Mouse (Mus musculus) neutrophil, adult 5-6 weeks (primary cell): ENCODE results near the gene Ccnyl1. TPM values are rescaled to one million over a fixed set of nuclear protein-coding genes. Genes with fewer than 3 reads are reported as not detected.
"Not testable (repeated sequence)": the region's sequence is repeated elsewhere in the genome, so short reads cannot be mapped to it uniquely, and the experiment has no call there.

ENCODE experiments used
- ATAC-seq: fragments of 151-379, 151-347 bp; 2 replicates; pipeline ENCODE4 v1.8.0; 2017; ENCODE audit warnings: mild to moderate bottlenecking, moderate TSS enrichment; ENCODE audit not compliant: insufficient number of reproducible peaks, poor library complexity, low FRiP score, severe bottlenecking; ENCODE audit errors: extremely low read depth
- total RNA-seq: library from RNA; stranded (forward); fragments of 200-1000 nt; gene quantifications from 2 replicates; pipeline ENCODE4 v1.2.3, GENCODE M21; 2017

Ccnyl1 gene
- 19.5 and 24.0 TPM in 2 replicates for total RNA-seq

DNA sequence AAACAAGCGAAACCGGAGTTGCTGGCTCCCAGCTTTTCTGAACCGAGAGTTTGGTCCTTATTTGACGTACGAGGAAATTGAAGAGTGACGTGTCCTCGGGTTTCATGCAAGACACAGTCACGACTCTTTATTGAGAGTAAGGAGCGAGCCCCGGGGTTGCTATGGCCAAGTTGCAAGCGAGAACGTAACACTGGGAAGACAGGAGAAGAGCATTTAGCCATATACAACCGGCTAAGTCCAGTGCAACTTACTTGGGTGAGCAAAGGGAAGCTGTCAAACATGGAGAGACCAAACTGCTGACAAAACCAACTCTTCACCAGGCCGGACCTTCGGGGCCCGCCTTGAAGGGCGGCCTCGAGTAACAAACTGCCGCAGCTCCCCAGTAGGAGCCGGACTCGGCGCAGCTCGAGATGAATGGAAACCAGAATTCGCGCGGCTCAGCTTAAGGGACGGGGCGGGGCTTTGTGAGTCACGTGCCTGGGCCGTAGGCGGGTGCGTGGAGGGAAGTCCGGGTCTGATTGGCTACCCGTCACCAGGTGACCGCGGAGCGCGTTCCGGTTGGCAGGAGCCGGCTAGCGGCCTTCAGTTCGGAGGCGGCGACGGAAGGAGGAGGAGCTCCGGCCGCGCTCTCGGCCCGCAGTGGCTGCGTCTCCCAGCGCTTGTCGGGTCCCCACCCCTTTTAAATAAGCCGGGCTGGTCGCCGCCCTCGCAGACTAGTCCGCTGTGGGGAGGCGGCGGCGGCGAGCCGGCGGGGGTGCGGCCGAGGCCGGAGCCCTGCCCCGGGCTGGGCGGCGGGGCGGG is at the start of gene Ccnyl1:
TSS of gene Ccnyl1 (plus strand) at position 243 of the 801 bp plus-strand sequence.
- ATAC-seq: peak; percentile 98

DNA sequence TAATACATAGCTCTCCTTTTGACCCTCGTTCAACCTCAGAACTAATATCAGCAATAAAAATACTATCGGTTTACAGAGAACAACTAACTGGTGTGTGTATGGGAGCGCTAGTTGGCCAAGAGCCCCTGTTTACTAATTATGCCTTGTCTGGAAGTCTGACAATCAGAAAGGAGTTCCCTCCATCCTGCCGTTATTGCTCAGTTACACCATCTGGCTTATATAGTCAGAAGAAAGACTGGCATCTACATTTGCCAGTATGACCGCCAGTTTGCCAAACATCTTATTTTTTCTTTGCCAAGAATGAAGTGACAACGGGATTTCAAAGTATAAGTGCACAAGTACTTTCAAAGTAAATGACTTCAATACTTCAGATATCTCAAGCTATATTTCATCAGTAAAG is 49.2 kb upstream of the Ccnyl1 start:
- ATAC-seq: no peak

DNA sequence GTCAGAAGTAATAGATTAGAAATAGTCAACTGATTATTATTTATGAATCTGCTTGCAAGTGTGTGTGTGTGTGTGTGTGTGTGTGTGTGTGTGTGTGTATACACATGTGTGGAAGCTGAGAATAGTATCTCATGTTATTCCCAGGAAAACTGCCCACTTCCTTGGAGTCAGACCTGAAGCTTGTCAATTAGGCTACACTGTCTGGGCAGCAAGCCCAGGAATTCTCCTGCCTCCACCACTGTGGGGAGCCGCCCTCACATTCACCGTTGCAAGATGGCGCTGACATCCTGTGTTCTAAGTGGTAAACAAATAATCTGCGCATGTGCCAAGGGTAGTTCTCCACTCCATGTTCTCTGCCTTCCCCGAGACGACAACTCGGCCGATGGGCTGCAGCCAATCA is 47.7 kb upstream of the Ccnyl1 start:
- not testable (repeated sequence) for ATAC-seq

DNA sequence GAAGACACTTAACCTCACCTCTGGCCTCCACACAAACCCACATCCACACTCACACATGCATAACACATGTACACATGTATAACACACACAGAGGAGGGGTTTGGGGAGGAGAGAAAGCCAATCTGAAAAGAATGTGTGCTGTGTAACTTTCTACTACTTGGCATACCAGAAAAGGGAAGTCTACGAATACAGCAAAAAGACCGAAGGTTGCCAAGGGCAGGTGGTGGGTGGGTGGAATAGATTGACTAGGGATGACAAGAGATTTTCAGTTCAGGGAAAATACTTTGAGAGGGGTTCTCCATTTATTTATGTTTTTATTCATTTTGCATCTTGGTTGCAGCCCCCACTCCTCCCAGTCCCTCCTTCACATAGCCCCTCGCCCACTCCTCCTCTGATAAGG is 45.7 kb upstream of the Ccnyl1 start:
- no peak for ATAC-seq

DNA sequence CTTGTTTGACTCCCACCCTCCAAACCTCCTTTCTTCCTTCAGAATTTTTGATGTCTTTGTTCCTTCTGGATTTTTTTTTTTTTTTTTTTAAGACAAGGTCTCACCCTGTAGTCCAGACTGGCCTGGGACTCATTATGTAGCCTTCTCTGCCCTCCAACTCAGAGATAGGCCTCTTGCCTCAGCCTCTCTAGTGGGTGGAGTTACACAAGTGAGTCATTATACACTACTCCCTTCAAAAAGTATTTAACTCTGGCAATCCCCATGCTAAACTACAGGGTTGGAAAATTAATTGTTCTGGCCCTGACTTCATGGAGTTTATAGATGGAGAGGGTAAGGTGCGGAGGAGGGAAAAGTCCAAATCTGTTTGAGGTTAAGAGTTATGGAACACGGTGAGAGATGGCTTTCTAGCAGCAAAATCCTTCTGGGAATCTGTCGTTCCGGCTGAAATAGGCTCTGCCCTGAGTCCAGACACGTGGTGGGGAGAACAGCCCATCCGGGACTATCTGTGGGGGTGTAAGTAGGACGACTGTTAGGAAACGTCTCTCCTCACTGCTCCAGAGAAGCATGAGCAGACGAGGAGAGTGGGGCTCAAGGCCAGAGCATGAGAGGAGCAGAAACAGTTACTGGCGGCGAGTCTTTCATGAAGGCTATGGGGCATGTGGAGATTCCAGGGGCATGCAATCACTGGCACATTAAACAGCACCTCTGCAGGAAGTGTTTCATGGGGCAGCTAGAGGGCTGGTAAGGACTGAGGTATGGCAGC is 40.7 kb upstream of the Ccnyl1 start:
- ATAC-seq: no peak

DNA sequence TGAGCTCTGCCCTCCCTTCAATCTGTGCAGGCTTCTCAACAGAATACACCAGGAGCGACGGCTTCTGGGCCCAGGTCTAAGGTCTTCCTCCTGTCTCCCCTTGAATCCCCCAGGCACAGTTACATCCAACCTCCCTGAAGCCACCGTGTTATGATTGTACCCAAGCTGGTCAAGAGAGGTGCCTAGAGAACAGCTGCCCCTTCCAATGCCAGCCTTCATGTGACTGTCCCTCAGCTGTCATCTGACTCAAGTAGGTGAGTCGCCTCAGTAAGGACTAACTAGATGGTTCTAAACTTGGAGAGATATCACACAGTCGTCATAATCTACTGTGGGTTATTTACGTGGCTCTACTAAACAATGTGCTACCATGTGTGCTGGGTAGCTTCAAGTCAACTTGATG is 36.6 kb upstream of the Ccnyl1 start:
- no peak for ATAC-seq

DNA sequence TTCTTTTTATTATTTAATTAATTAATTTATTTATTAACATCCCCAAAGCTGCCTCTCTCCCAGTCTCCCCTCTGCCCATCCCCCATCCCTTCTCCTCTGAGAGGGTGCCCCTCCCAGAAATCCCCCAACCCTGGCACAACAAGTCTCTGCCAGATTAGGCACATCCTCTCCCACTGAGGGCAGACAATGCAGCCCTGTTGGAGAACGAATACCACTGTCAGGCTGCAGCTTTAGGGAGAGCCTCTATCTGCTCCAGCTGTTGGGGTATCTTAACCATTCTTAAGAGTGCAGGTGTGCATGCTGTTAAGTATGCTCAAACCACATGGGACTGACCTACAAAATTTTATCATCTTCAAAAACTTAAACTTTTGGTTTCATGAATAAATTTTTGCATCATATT is 34.8 kb upstream of the Ccnyl1 start:
- no peak for ATAC-seq

DNA sequence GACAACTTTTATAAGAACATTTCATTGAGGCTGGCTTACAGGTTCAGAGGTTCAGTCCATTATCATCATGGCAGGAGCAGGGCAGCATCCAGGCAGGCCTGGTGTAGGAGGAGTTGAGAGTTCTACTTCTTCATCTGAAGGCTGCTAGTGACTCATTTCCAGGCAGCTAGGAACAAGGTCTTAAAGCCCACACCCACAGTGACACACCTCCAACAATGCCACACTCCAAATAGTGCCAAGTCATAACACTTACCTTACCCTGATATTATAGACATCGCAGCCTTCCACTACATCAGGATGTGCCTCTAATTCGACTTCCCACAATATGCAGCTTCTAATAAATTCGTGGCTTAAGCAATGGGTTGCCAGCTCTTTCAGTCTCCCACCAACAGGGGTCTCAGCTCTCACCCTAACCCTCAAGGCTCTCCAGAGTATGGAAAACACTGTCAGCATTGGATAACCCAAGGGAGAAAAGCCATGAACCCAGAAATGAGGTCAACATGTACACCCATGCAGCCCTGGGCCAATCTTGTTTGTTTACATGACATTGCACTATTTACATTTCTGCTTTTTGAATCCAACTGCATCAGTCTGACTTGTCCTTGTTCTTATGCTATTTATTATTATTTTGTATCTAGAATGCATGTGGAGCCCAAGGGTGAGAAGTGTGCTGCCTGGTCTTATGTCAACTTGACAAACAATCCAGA is 33.7 kb upstream of the Ccnyl1 start:
- ATAC-seq: no peak

DNA sequence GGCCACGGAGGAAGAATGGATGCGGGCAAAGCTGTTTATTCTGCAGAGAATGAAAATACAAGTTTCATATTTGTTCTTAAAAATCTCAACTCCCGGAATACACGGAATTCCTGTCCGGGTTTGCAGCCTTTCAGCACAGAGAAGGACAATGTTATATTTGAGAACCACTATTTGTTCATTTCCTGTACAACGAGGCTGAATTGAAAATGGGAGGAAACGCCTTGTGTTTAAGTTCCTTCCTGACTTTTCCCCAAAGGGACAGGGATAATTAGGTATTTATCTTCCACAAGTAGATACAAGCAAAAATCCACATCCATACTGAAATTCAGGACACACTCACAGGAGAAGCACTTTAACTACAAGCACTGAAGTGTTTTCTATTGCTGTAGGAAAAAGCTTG is 31.4 kb upstream of the Ccnyl1 start:
- ATAC-seq: no peak

DNA sequence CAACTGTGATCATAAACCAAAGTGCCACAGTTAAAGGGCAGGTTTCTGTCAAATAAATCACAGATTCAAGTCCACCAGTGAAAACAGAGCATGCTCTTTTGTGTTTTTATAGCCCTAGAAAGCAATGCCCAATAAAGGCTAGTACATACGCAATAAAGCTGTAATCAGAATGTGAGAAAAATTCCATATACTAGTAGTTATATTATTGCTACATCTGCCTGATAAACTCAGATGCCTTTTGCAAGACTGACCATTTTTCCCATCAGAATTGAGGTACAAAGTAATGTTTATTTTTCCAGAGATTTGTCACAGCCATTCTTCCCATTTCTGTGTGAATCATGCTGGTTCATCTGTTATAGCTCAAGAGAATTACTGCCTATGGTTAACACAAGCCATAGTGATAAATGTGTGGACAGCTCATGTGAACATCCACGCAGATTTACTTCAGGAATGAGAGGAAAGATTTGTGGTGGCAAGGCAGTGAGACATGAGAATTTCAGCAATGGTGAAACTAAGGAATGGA is 23.1 kb upstream of the Ccnyl1 start:
- no peak for ATAC-seq

DNA sequence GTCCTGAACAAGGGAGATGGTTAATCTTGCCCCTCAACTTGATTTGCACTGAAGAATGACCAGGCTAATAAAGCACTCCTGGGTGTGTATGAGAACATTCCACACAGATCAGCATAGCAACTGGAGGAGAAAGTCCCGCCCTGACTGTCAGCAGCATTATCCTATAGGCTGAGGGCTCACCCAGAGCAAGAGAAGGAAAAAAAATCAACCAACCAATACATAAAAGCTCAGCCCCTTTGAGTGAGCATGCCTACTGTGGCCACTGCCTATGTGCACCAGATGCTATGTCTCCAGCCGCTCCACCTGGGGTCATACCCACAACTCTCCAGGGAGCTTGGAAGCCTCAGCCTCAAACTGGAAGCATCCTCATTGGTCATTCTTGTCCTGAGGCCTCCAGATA is 20.8 kb upstream of the Ccnyl1 start:
- ATAC-seq: no peak

DNA sequence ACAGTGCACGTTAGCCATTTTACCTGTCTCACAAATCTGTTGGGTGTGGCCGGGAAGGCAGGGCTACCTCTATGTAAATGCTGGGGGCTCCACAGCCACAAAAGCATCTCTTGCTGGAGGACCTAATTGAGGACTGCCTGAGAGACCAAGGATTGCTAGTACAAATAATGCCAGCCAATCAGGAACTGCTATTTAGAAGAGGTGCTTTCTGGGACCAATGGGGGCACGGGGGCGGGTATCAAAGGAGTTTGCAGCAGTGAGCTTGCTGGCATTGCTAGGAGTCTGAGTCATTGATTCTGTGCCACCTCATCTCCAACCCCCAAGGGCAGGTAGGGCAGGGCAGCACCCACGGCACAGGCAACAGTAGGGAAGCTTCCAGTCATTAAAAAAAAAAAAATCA is 16.3 kb upstream of the Ccnyl1 start:
- no peak for ATAC-seq

DNA sequence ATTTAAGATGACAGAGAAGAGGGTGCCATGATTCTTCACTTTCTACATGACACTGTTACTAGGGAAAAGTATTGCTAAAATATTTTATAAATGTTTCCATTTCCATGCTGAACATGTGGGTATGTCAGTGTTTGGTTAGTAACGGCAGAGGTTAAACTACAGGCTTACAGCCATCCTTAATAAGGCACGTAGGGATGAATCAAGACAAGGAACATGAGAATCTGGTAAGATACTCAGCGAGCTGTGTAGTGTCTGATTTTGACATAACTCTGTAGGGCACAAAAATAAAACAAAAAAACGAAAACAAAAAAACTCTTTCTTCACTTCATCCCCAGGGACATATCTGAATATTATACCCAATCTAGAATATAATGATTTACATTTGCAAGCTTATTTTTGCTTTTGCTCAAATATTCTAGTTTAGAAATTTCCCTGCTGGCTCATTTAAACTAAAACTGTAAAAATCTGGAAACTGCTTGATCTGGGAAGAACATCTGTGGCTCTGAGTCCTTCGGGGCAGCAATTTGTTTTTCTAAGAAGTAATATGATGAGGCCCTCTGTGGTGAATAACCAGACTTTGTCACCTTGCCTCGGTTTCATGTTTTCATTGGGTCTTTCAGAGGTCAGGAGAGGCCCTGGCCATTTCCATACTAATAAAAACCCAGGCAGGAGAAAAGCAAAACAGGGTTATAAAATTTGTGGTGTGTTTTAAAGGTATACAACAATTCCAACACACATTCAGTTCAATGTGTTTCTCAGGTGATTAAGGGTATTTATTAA is 14.0 kb upstream of the Ccnyl1 start:
- ATAC-seq: no peak

DNA sequence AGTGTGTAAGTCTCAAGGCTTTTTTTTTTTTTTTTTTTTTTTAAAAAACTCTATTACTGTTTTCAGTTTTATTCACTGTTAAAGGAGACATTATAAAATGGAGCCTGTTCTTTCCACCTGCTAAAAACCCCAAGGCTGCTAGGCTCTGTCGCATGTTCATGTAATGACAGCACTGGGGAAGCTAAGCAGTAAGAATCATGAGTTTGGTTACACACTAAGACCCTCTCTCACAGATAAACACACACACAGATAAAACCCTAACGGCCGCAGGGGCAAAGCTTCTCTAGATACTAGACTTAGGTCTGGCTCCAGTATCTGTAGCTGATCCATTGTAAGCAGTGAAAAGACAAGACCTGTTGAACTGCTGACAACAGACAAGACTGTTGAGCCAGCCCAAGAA is 8.8 kb upstream of the Ccnyl1 start:
- ATAC-seq: no peak

DNA sequence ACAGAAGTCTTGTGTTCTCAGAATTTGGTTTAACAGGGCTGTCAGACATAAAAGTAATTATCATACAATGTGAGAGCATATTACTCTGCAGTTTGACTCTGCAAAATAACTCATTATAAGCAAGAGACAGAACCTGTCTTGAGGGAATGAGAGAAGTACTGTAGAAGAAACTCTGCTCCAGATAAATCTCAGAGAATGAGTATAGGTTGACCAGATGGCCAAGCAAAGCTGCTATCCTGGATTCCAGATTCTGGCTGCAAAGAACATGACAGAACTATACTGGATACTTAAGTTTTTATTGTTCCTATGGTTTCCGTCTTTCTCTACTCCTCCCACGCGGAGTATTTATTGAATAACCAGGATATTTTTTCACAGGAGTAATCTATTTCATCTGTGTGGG is 7.2 kb upstream of the Ccnyl1 start:
- no peak for ATAC-seq

DNA sequence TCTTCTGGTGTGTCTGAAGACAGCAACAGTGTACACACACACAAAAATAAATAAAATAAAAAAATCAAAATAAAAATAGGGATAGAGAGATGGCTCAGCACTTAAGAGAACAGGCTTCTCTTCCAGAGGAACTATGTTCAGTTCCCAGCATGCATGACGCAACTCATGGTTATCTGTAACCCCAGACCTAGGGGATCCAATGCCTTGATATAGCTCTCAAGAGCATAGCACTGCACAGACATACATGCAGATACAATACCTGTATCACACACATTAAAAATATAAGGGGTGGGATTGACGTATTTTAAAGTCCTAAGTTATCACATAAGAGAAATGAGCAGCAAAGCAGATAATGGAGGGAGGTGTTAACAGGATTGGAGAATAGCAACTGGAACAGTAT is 5.8 kb upstream of the Ccnyl1 start:
- no peak for ATAC-seq

DNA sequence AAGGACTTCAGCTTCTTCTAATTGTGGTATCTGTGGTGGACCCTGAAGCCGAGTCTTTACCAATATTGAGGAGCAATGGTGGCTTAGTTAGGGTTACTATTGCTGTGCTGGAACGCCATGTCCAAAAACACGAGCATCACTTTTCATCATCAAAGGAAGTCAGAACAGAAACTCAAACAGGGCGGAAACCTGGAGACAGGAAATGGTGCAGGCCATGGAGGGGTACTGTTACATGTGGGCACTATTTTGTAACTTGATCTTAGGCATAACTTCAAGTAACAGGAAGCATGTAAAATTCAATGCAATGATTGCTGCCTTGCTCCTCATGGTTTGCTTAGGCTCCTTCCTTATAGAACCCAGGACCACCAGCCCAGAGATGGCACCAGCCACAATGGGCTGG is 2.2 kb upstream of the Ccnyl1 start:
- ATAC-seq: no peak

DNA sequence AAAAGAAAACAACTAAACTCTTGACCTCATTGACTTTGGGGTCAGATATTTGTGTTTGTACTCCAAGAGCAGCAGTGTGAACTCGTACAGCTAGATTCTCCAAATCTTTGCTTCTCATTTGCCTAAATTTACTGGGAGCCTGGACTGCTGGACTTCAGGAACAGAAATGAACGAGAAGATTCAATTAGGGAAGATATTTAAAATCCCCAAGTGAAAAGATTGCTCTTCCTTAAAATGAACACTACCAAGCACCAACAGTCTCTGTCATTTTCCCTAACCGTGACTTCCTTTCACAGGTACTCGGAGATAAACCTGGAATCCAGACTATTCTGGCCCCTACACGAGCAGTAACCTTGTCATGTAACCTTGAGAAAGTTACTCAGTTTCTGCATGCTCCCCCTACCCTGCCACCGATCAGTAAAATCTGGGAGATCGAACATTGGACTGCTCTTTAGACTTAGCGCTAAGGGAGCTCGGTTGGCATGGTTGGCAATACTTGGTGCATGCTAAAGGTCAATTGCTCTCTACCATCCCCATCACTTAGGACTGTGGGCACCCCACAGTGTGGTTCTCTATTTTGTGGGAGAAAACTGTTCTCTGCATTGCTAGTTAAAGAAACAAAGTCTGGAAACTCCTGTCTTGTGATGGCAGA is 568 bp upstream of the Ccnyl1 start:
- ATAC-seq: no peak
